Mouse (Mus musculus) lung, embryonic 14.5 days (tissue): ENCODE measurements around the gene Bmp8b. TPM values are rescaled to one million over a fixed set of nuclear protein-coding genes. Genes with fewer than 3 reads are reported as not detected.

Experiments used
- ATAC-seq: fragments of 200-750 bp; cut with Nextera tagmentation; 2 replicates; pipeline ENCODE4 v1.8.0; 2017; ENCODE audit warnings: mild to moderate bottlenecking, moderate TSS enrichment, moderate library complexity; ENCODE audit not compliant: insufficient read depth
- DNase-seq: peaks from one replicate; pipeline ENCODE4 v3.0.0-alpha.2; 2015
- H3K27ac ChIP-seq: fragments of 300-500 bp; sonication (generic); 2 replicates; pipeline ENCODE4 v1.5.1; 2014; ENCODE audit warnings: low read depth, mild to moderate bottlenecking, moderate library complexity
- H3K27me3 ChIP-seq: fragments of 300-500 bp; sonication (generic); 2 replicates; pipeline ENCODE4 v1.6.1; 2014; ENCODE audit warnings: low read length, control low read depth; ENCODE audit not compliant: insufficient read depth
- H3K36me3 ChIP-seq: fragments of 300-500 bp; sonication (generic); 2 replicates; pipeline ENCODE4 v1.6.1; 2014; ENCODE audit warnings: control low read depth; ENCODE audit not compliant: insufficient read depth
- H3K4me1 ChIP-seq: fragments of 300-500 bp; sonication (generic); 2 replicates; pipeline ENCODE4 v1.6.1; 2014; ENCODE audit warnings: antibody characterized with exemption, control low read depth; ENCODE audit not compliant: insufficient read depth
- H3K4me2 ChIP-seq: fragments of 300-500 bp; sonication (generic); 2 replicates; pipeline ENCODE4 v1.6.1; 2014; ENCODE audit warnings: mild to moderate bottlenecking
- H3K4me3 ChIP-seq: fragments of 300-500 bp; sonication (generic); 2 replicates; pipeline ENCODE4 v1.5.1; 2014; ENCODE audit warnings: low read depth, low read length
- H3K9ac ChIP-seq: fragments of 300-500 bp; sonication (generic); 2 replicates; pipeline ENCODE4 v1.6.1; 2014
- H3K9me3 ChIP-seq: fragments of 300-500 bp; sonication (generic); 2 replicates; pipeline ENCODE4 v1.6.1; 2016; ENCODE audit warnings: low read depth, low read length, control low read depth
- CTCF ChIP-seq: IDR thresholded peaks from 2 replicates; pipeline ENCODE4 v1.5.1; 2016; ENCODE audit warnings: antibody characterized with exemption, low read depth
- WGBS: fragments of 180-500 bp; shearing (Covaris S2); extraction: QIAGEN DNeasy Blood & Tissue Kit; methylation state at CpG from one replicate; pipeline ENCODE4 v1.1.7; 2014; 5-methylcytosine and 5-hydroxymethylcytosine counted together
- polyA plus RNA-seq: library from polyadenylated mRNA; unstranded; fragments of >200 nt; fragmentation: Nextera tagmentation; extraction: Ambion mirVana; gene quantifications from 2 replicates; pipeline ENCODE4 v1.2.1, GENCODE M21; 2014

Gene Bmp8b
- polyA plus RNA-seq, 1 experiment from 2014 or later, result 0.79 TPM

- DNase-seq (no peak), ATAC-seq (no peak)
- 38% methylated on average over 4 of the region's 4 CpGs for WGBS
- no peak for TF ChIP-seq CTCF
- Histone ChIP-seq H3K4me3 (no peak overlapping the region), H3K36me3 (no peaks in the 10 kb centered on the region), H3K27ac (no peak overlapping the region), H3K9ac (no peak overlapping the region), H3K4me1 (no peaks in the 10 kb centered on the region), H3K27me3 (no peaks in the 10 kb centered on the region), H3K4me2 (no peak overlapping the region), H3K9me3 (no peaks in the 10 kb centered on the region)
These were observed 26.7 kb upstream of the Bmp8b start for GRCm38 (mm10) chr4:123078231-123078630.

DNA sequence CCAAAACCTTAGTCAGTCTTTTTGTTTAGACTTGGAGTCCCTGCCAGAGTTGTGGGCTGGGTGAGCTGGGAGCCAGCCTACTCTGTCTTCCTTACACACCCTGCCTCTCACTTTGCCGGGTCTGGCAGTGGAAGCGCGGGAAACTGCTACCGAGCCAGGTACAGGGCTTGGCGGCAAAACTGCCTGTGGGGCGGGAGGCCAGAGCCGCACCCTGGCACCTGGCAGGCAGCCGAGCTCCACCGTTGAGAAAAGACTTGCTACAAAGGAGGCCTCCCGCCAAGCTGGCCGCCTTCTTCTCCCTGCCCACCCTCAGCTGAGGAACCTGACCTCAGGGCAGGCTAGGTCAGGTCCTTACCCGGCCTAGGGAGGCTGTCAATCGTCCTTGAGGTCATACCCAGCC, 24.2 kb upstream of the Bmp8b start:
- Histone ChIP-seq H3K9ac (no peak overlapping the region), H3K4me1 (no peaks in the 10 kb centered on the region), H3K4me3 (no peak overlapping the region), H3K27me3 (no peaks in the 10 kb centered on the region), H3K36me3 (no peaks in the 10 kb centered on the region), H3K27ac (no peak overlapping the region), H3K4me2 (no peak overlapping the region), H3K9me3 (no peaks in the 10 kb centered on the region)
- DNase-seq (peak; percentile 33), ATAC-seq (no peak)
- 38% methylated on average over 13 of the region's 13 CpGs for WGBS
- TF ChIP-seq CTCF, result no peak

DNA sequence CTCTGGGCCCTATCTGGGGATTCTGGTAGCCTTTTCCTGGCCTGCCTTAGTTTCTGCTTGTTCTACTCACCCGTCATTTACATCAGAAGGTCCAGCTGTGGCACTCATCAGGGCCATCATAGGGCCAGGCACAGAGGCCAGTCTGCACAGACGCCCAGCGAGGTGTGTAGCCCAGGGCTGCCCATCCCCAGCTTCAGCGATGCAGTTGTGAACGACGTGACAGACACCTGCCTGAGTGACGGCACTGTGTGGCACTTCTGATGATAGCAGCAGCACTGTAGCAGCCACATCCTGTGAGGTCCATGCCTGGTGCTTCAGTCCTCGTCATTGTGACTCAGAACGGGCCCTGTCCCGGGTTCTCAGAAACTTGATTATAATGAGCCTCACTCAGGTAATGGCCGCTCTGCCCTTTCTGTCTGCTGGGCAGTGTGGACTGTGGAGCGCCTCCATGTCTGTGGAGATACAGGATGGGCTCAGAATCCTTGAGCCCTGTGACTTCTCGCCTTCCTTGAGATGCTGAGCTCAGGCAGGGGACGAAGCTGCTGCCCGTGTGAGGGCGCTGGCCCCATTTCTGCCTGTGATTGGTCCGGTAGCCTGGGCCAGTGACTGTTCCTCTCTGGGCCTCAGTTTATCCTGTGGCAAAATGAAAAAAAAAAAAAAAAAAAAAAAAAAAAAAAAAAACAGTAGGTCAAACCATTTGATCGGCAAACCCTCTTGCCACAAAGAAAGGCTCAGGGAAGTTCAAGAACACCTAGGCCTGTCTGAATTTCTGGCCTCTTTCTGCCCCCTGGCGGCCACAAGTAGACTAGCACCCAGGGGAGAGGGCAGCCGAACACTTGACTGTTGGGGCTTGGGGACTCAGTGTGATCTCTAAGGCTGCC, 22.4 kb upstream of the Bmp8b start:
- H3K4me2 ChIP-seq, result no peak overlapping the region
- ATAC-seq, result peak; percentile 61; the same call in 1 of the 2 replicates
- H3K36me3 ChIP-seq, result no peaks in the 10 kb centered on the region
- 68% methylated on average over 20 of the region's 20 CpGs for WGBS
- H3K4me1 ChIP-seq, result no peaks in the 10 kb centered on the region
- H3K9me3 ChIP-seq, result no peaks in the 10 kb centered on the region
- H3K4me3 ChIP-seq, result no peak overlapping the region
- H3K27ac ChIP-seq, result no peak overlapping the region
- peak; percentile 81 for DNase-seq
- no peaks in the 10 kb centered on the region for H3K27me3 ChIP-seq
- peak; percentile 91 for TF ChIP-seq CTCF
- no peak overlapping the region for H3K9ac ChIP-seq

DNA sequence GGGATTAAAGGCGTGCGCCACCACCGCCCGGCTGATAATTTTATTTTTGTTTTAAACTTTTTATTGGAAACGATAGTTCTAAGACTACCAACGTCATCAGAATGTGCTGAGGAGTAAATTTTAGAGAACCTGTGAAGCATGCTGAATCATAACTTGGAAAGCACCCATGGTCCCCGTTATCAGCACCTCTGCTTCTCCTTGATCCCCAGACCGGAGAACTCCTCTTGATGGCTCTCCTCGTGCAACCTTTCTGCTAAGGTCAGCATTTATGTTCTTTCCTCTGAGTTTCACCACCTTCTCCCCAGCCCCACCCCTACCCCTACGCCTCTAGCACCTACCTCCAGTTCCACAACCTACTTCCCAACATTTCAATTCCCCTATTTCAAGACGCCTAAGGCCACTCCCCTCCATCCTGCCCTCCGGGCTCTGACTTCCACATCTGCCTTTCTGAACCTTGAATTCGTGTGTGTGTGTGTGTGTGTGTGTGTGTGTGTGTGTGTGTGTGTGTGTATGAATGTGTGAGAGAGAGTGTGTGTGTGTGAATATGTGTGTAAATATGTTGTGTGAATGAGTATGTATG, 21.6 kb upstream of the Bmp8b start:
- H3K4me3 ChIP-seq, result no peak overlapping the region
- H3K9me3 ChIP-seq, result no peaks in the 10 kb centered on the region
- no peak overlapping the region for H3K9ac ChIP-seq
- H3K4me2 ChIP-seq, result no peak overlapping the region
- H3K4me1 ChIP-seq, result no peaks in the 10 kb centered on the region
- WGBS, result 58% methylated on average over 13 of the region's 13 CpGs
- no peaks in the 10 kb centered on the region for H3K36me3 ChIP-seq
- no peak overlapping the region for H3K27ac ChIP-seq
- H3K27me3 ChIP-seq, result no peaks in the 10 kb centered on the region
- TF ChIP-seq CTCF, result no peak
- no peak for ATAC-seq
- DNase-seq, result no peak

GRCm38 (mm10) chr4:123085290-123085689, 19.7 kb upstream of the Bmp8b start:
- no peaks in the 10 kb centered on the region for H3K9me3 ChIP-seq
- H3K27me3 ChIP-seq, result no peaks in the 10 kb centered on the region
- H3K4me2 ChIP-seq, result no peak overlapping the region
- ATAC-seq (no peak), DNase-seq (no peak)
- no peak overlapping the region for H3K9ac ChIP-seq
- H3K27ac ChIP-seq, result no peak overlapping the region
- 65% methylated on average over 2 of the region's 2 CpGs for WGBS
- no peak for TF ChIP-seq CTCF
- no peak overlapping the region for H3K4me3 ChIP-seq
- no peaks in the 10 kb centered on the region for H3K4me1 ChIP-seq
- no peaks in the 10 kb centered on the region for H3K36me3 ChIP-seq

GRCm38 (mm10) chr4:123086381-123086780, 18.6 kb upstream of the Bmp8b start:
- 81% methylated on average over 4 of the region's 4 CpGs for WGBS
- Histone ChIP-seq H3K4me1 (no peaks in the 10 kb centered on the region), H3K27me3 (no peaks in the 10 kb centered on the region), H3K9me3 (no peaks in the 10 kb centered on the region), H3K27ac (no peak overlapping the region), H3K9ac (no peak overlapping the region), H3K4me3 (no peak overlapping the region), H3K4me2 (no peak overlapping the region), H3K36me3 (no peaks in the 10 kb centered on the region)
- DNase-seq (no peak), ATAC-seq (no peak)
- peak; percentile 21; the same call in 1 of the 2 replicates for TF ChIP-seq CTCF

- Histone ChIP-seq H3K9me3 (no peaks in the 10 kb centered on the region), H3K9ac (no peak overlapping the region), H3K27ac (no peak overlapping the region), H3K27me3 (no peaks in the 10 kb centered on the region), H3K4me2 (peak overlapping the region; percentile 42), H3K36me3 (no peaks in the 10 kb centered on the region), H3K4me1 (no peaks in the 10 kb centered on the region), H3K4me3 (no peak overlapping the region)
- no peak for ATAC-seq
- TF ChIP-seq CTCF, result no peak
- 60% methylated on average over 5 of the region's 5 CpGs for WGBS
- no peak for DNase-seq
These were observed 12.3 kb upstream of the Bmp8b start for GRCm38 (mm10) chr4:123092621-123093020.
